In the genomic region with DNA sequence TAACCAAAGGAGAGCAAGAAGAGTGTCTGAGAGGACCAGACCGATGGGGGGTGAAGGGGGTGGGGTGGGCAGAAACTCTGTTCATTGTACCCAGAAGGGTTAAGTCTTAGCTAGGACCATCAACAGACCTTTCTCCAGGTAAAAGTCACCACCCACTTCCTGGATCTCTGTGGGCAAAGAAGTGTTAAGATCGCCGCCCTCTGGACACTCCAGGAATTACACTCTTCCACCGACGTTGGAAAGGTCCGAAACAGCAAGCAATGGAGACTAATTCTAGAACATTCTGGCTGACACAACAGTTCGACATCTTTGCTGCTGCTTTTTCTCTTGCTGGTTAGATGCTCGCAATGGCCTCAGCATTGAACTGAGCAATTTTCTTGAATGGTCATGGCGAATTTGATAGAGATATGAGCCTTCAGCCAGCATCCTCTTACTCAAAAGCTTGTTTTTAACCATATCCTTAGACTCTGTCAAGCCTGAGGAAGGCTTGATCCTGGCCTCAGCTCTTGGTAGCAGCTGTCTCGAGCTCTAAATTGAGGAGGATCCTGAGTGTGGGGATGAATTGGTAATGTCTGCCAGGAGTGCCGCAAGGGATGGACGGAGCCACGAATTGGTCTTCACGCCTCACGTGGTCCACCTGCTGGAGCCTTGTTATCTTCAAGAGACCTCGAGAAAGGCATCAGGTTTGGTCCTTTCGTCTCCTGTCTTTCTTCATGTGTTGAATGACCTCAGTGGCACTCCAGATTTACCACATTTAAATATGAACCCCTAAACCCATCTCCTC, we compare ENCODE assay signal across 8 mouse cellular contexts. TPM values are rescaled to one million over a fixed set of nuclear protein-coding genes. Genes with fewer than 3 reads are reported as not detected.
DNase-seq lines count a peak whose midpoint lies in the region; ATAC-seq and TF ChIP-seq lines count a peak whose summit lies in the region.
"Had no signal": no experiment of that assay in that cellular context is flagged by ENCODE, and none has a peak within 500 bp of the region (broad histone marks: within the 10 kb centered on the region; RNA-seq: fewer than 3 reads in every experiment).

No protein-coding gene starts in this region.

- H3K4me3 ChIP-seq in intestine, postnatal 0 days (ENCODE audit: low read depth, low read length): no peak overlapping the region
- H3K4me3 ChIP-seq in intestine, embryonic 16.5 days (ENCODE audit: low read length): no peak overlapping the region
- H3K4me3 ChIP-seq: limb, embryonic 15.5 days had no signal

- no peaks in the 10 kb centered on the region for H3K9me3 ChIP-seq in intestine, postnatal 0 days (ENCODE audit: control insufficient read depth)
- no peaks in the 10 kb centered on the region for H3K9me3 ChIP-seq in intestine, embryonic 16.5 days (ENCODE audit: control insufficient read depth, low read length)
- H3K9me3 ChIP-seq: limb, embryonic 15.5 days had no signal

- peak; percentile 84 for TF ChIP-seq CTCF in intestine, postnatal 0 days (IDR thresholded peaks at IDR 0.05; ENCODE audit: low read depth)

- H3K36me3 ChIP-seq in intestine, postnatal 0 days (ENCODE audit: control insufficient read depth, insufficient read depth): no peaks in the 10 kb centered on the region
- H3K36me3 ChIP-seq in intestine, embryonic 16.5 days (ENCODE audit: control insufficient read depth, insufficient read depth, low read length): no peaks in the 10 kb centered on the region
- H3K36me3 ChIP-seq: limb, embryonic 15.5 days had no signal

- H3K4me2 ChIP-seq in intestine, postnatal 0 days (replicated peaks; ENCODE audit: low read depth): no peak overlapping the region
- no peak overlapping the region for H3K4me2 ChIP-seq in intestine, embryonic 16.5 days (ENCODE audit: low read depth, low read length)
- H3K4me2 ChIP-seq: limb, embryonic 15.5 days had no signal

- H3K27ac ChIP-seq in intestine, postnatal 0 days (ENCODE audit: low read depth, low read length): no peak overlapping the region
- H3K27ac ChIP-seq in intestine, embryonic 16.5 days (ENCODE audit: low read length): no peak overlapping the region
- H3K27ac ChIP-seq: limb, embryonic 15.5 days had no signal

- H3K27me3 ChIP-seq in intestine, postnatal 0 days (replicated peaks; ENCODE audit: control insufficient read depth, insufficient read depth, low read length): no peaks in the 10 kb centered on the region; the same call in 1 of the 2 replicates
- no peaks in the 10 kb centered on the region for H3K27me3 ChIP-seq in intestine, embryonic 16.5 days (replicated peaks; ENCODE audit: control insufficient read depth, insufficient read depth, low read length)
- H3K27me3 ChIP-seq: limb, embryonic 15.5 days had no signal

- H3K4me1 ChIP-seq in intestine, postnatal 0 days (replicated peaks; ENCODE audit: control insufficient read depth, insufficient read depth, low read length): no peaks in the 10 kb centered on the region
- peaks cover 8% of the 10 kb centered on the region; the same call in 1 of the 2 replicates for H3K4me1 ChIP-seq in intestine, embryonic 16.5 days (ENCODE audit: control insufficient read depth, insufficient read depth, low read length)

- DNase-seq in CD4-positive helper T cell, adult 2 months (ENCODE audit: low read depth, low spot score): peak; percentile 62
- peak; percentile 37 for DNase-seq in NIH3T3 (ENCODE audit: low read depth)
- DNase-seq in lung, postnatal 10 days: peak; percentile 59
- peak; percentile 56 for DNase-seq in testis, postnatal 14 days (ENCODE audit: low spot score)

- ATAC-seq in intestine, postnatal 0 days: no peak
- no peak for ATAC-seq in intestine, embryonic 16.5 days
- ATAC-seq in erythroblast, adult 5-6 weeks (replicated peaks; ENCODE audit: low FRiP score, poor library complexity, severe bottlenecking): peak; percentile 55; the same call in 1 of the 2 replicates

- WGBS in intestine, postnatal 0 days: 50% methylated on average over 17 of the region's 17 CpGs
- 55% methylated on average over 17 of the region's 17 CpGs for WGBS in intestine, embryonic 16.5 days

- no peak overlapping the region for H3K9ac ChIP-seq in intestine, postnatal 0 days (ENCODE audit: low read depth, low read length)
- H3K9ac ChIP-seq in intestine, embryonic 16.5 days (ENCODE audit: low read depth, low read length): no peak overlapping the region
- H3K9ac ChIP-seq: limb, embryonic 15.5 days had no signal

RNA-seq across cellular contexts. Expression of gene Ifnlr1, which starts 19.7 kb away (rescaled TPM):
- polyA plus RNA-seq in intestine, postnatal 0 days (2015; fragmentation: Nextera tagmentation; extraction: Ambion mirVana): 5.5 and 5.9 TPM in 2 replicates
- polyA plus RNA-seq in intestine, embryonic 16.5 days (2015; fragmentation: Nextera tagmentation; extraction: Ambion mirVana): 4.3 and 5.2 TPM in 2 replicates
- total RNA-seq in erythroblast, adult 5-6 weeks (2015; ENCODE audit: low replicate concordance): 2.7 and 3.8 TPM in 2 replicates
- total RNA-seq in erythroblast, adult 5-6 weeks (2017; ENCODE audit: low replicate concordance): 1.4 and 1.7 TPM in 2 replicates
